Mouse (Mus musculus): Measurements from ENCODE around the gene Smbd1. TPM values are rescaled to one million over a fixed set of nuclear protein-coding genes. Genes with fewer than 3 reads are reported as not detected.

The Smbd1 gene
- polyA plus RNA-seq, 1 experiment = not detected

- no peak overlapping the region for H3K27ac ChIP-seq (ENCODE audit: insufficient read depth, low read length)
- no peak overlapping the region for H3K4me3 ChIP-seq (ENCODE audit: insufficient read depth, low read length)
- no peaks in the 10 kb centered on the region for H3K4me1 ChIP-seq (ENCODE audit: control insufficient read depth, insufficient read depth, low read length)
- TF ChIP-seq CTCF (IDR thresholded peaks at IDR 0.05; ENCODE audit: extremely low read depth, insufficient read depth, low read length) = no peak
- TF ChIP-seq POLR2A (IDR thresholded peaks at IDR 0.05; ENCODE audit: extremely low read depth, insufficient read depth, low read length) = no peak
Measured at GRCm38 (mm10) chr16:32796676-32797425, 13.4 kb downstream of the Smbd1 start.

GRCm38 (mm10) chr16:32795177-32795576 is 15.1 kb downstream of the Smbd1 start:
- Histone ChIP-seq H3K27ac (ENCODE audit: insufficient read depth, low read length) (no peak overlapping the region), H3K4me3 (ENCODE audit: insufficient read depth, low read length) (no peak overlapping the region), H3K4me1 (ENCODE audit: control insufficient read depth, insufficient read depth, low read length) (no peaks in the 10 kb centered on the region)
- TF ChIP-seq POLR2A (IDR thresholded peaks at IDR 0.05; ENCODE audit: extremely low read depth, insufficient read depth, low read length) (no peak), CTCF (IDR thresholded peaks at IDR 0.05; ENCODE audit: extremely low read depth, insufficient read depth, low read length) (no peak)

GRCm38 (mm10) chr16:32790056-32790455 is 20.2 kb downstream of the Smbd1 start:
- Histone ChIP-seq H3K4me1 (ENCODE audit: control insufficient read depth, insufficient read depth, low read length) (no peaks in the 10 kb centered on the region), H3K27ac (ENCODE audit: insufficient read depth, low read length) (no peak overlapping the region), H3K4me3 (ENCODE audit: insufficient read depth, low read length) (no peak overlapping the region)
- TF ChIP-seq POLR2A (IDR thresholded peaks at IDR 0.05; ENCODE audit: extremely low read depth, insufficient read depth, low read length) = no peak
- TF ChIP-seq CTCF (IDR thresholded peaks at IDR 0.05; ENCODE audit: extremely low read depth, insufficient read depth, low read length) = no peak

- H3K4me1 ChIP-seq (ENCODE audit: control insufficient read depth, insufficient read depth, low read length) = no peaks in the 10 kb centered on the region
- TF ChIP-seq POLR2A (IDR thresholded peaks at IDR 0.05; ENCODE audit: extremely low read depth, insufficient read depth, low read length) = no peak
- no peak overlapping the region for H3K4me3 ChIP-seq (ENCODE audit: insufficient read depth, low read length)
- H3K27ac ChIP-seq (ENCODE audit: insufficient read depth, low read length) = no peak overlapping the region
Measured at GRCm38 (mm10) chr16:32784840-32785239, 25.4 kb downstream of the Smbd1 start.

GRCm38 (mm10) chr16:32783324-32784062 is 26.8 kb downstream of the Smbd1 start:
- H3K4me1 ChIP-seq (ENCODE audit: control insufficient read depth, insufficient read depth, low read length) = no peaks in the 10 kb centered on the region
- no peak overlapping the region for H3K27ac ChIP-seq (ENCODE audit: insufficient read depth, low read length)
- no peak overlapping the region for H3K4me3 ChIP-seq (ENCODE audit: insufficient read depth, low read length)
- no peak for TF ChIP-seq POLR2A (IDR thresholded peaks at IDR 0.05; ENCODE audit: extremely low read depth, insufficient read depth, low read length)
- no peak for TF ChIP-seq CTCF (IDR thresholded peaks at IDR 0.05; ENCODE audit: extremely low read depth, insufficient read depth, low read length)

GRCm38 (mm10) chr16:32778956-32779355 is 31.3 kb downstream of the Smbd1 start:
- TF ChIP-seq POLR2A (IDR thresholded peaks at IDR 0.05; ENCODE audit: extremely low read depth, insufficient read depth, low read length) (no peak), CTCF (IDR thresholded peaks at IDR 0.05; ENCODE audit: extremely low read depth, insufficient read depth, low read length) (no peak)
- Histone ChIP-seq H3K4me1 (ENCODE audit: control insufficient read depth, insufficient read depth, low read length) (no peaks in the 10 kb centered on the region), H3K27ac (ENCODE audit: insufficient read depth, low read length) (no peak overlapping the region), H3K4me3 (ENCODE audit: insufficient read depth, low read length) (no peak overlapping the region)

GRCm38 (mm10) chr16:32776676-32777075 is 33.6 kb downstream of the Smbd1 start:
- Histone ChIP-seq H3K27ac (ENCODE audit: insufficient read depth, low read length) (no peak overlapping the region), H3K4me1 (ENCODE audit: control insufficient read depth, insufficient read depth, low read length) (no peaks in the 10 kb centered on the region), H3K4me3 (ENCODE audit: insufficient read depth, low read length) (no peak overlapping the region)
- TF ChIP-seq POLR2A (IDR thresholded peaks at IDR 0.05; ENCODE audit: extremely low read depth, insufficient read depth, low read length) (no peak), CTCF (IDR thresholded peaks at IDR 0.05; ENCODE audit: extremely low read depth, insufficient read depth, low read length) (no peak)

GRCm38 (mm10) chr16:32766904-32767303 is 43.4 kb downstream of the Smbd1 start:
- TF ChIP-seq CTCF (IDR thresholded peaks at IDR 0.05; ENCODE audit: extremely low read depth, insufficient read depth, low read length) (no peak), POLR2A (IDR thresholded peaks at IDR 0.05; ENCODE audit: extremely low read depth, insufficient read depth, low read length) (no peak)
- no peak overlapping the region for H3K4me3 ChIP-seq (ENCODE audit: insufficient read depth, low read length)
- no peak overlapping the region for H3K27ac ChIP-seq (ENCODE audit: insufficient read depth, low read length)
- H3K4me1 ChIP-seq (ENCODE audit: control insufficient read depth, insufficient read depth, low read length) = no peaks in the 10 kb centered on the region

GRCm38 (mm10) chr16:32764961-32765360 is 45.3 kb downstream of the Smbd1 start:
- Histone ChIP-seq H3K4me1 (ENCODE audit: control insufficient read depth, insufficient read depth, low read length) (no peaks in the 10 kb centered on the region), H3K27ac (ENCODE audit: insufficient read depth, low read length) (no peak overlapping the region), H3K4me3 (ENCODE audit: insufficient read depth, low read length) (no peak overlapping the region)
- TF ChIP-seq CTCF (IDR thresholded peaks at IDR 0.05; ENCODE audit: extremely low read depth, insufficient read depth, low read length) (no peak), POLR2A (IDR thresholded peaks at IDR 0.05; ENCODE audit: extremely low read depth, insufficient read depth, low read length) (no peak)

- no peaks in the 10 kb centered on the region for H3K4me1 ChIP-seq (ENCODE audit: control insufficient read depth, insufficient read depth, low read length)
- H3K27ac ChIP-seq (ENCODE audit: insufficient read depth, low read length) = no peak overlapping the region
- H3K4me3 ChIP-seq (ENCODE audit: insufficient read depth, low read length) = no peak overlapping the region
- no peak for TF ChIP-seq POLR2A (IDR thresholded peaks at IDR 0.05; ENCODE audit: extremely low read depth, insufficient read depth, low read length)
- no peak for TF ChIP-seq CTCF (IDR thresholded peaks at IDR 0.05; ENCODE audit: extremely low read depth, insufficient read depth, low read length)
Measured at GRCm38 (mm10) chr16:32764550-32764949, 45.7 kb downstream of the Smbd1 start.

Other genes starting within 250 kb of the Smbd1 start
- gene Tfrc, start 201.6 kb downstream of the Smbd1 start, polyA plus RNA-seq (2012; rRNA removed) = 77.7 and 82.2 TPM in 2 replicates
- gene Tnk2, start 166.6 kb downstream of the Smbd1 start, polyA plus RNA-seq (2012; rRNA removed) = 202 and 204 TPM in 2 replicates
- gene Muc4, start 74.6 kb downstream of the Smbd1 start, polyA plus RNA-seq (2012; rRNA removed) = 0.02 TPM in 2 replicates
- not detected in 2 replicates for gene Muc20, start 13.0 kb downstream of the Smbd1 start, polyA plus RNA-seq (2012; rRNA removed)
- 49.9 and 54.0 TPM in 2 replicates for gene Fyttd1, start 67.0 kb upstream of the Smbd1 start, polyA plus RNA-seq (2012; rRNA removed)
- gene Rubcn, start 67.3 kb upstream of the Smbd1 start, polyA plus RNA-seq (2012; rRNA removed) = 77.0 TPM in 2 replicates
- gene Lrch3, start 103.6 kb upstream of the Smbd1 start, polyA plus RNA-seq (2012; rRNA removed) = 30.0 and 31.7 TPM in 2 replicates
- 1.6 and 3.2 TPM in 2 replicates for gene Iqcg, start 245.7 kb upstream of the Smbd1 start, polyA plus RNA-seq (2012; rRNA removed)
- 772 and 780 TPM in 2 replicates for gene Rpl35a, start 246.0 kb upstream of the Smbd1 start, polyA plus RNA-seq (2012; rRNA removed)